Mouse (Mus musculus) spleen, adult 2 months (tissue): Measurements from ENCODE around the gene Gm49673. TPM values are rescaled to one million over a fixed set of nuclear protein-coding genes. Genes with fewer than 3 reads are reported as not detected.
A peak's percentile ranks its signal among the peaks of the same experiment; 100 is the strongest.
"Not testable (repeated sequence)": the region's sequence is repeated elsewhere in the genome, so short reads cannot be mapped to it uniquely, and the experiment has no call there.

Experiments
- DNase-seq, 2 experiments: peaks; one replicate each; pipeline versions ENCODE4 v3.0.0 to v3.0.0-alpha.2; 2012 to 2021; ENCODE audit warnings: low spot score in 2 of 2, low read depth in 1 of 2
- H3K27ac ChIP-seq: fragments of 200-500 bp; 2 replicates; pipeline ENCODE4 v1.5.1; 2012; ENCODE audit warnings: low read length, inconsistent platforms; ENCODE audit not compliant: insufficient read depth
- H3K27me3 ChIP-seq: fragments of 200-500 bp; 2 replicates; pipeline ENCODE4 v1.6.1; 2012; ENCODE audit warnings: mild to moderate bottlenecking, moderate library complexity, low read length, inconsistent platforms; ENCODE audit not compliant: control insufficient read depth, insufficient read depth
- H3K36me3 ChIP-seq: fragments of 200-500 bp; 2 replicates; pipeline ENCODE4 v1.6.1; 2012; ENCODE audit warnings: mild to moderate bottlenecking, low read length, inconsistent platforms; ENCODE audit not compliant: control insufficient read depth, insufficient read depth
- H3K4me1 ChIP-seq: fragments of 200-500 bp; 2 replicates; pipeline ENCODE4 v1.6.1; 2011; ENCODE audit warnings: inconsistent platforms; ENCODE audit not compliant: control insufficient read depth, insufficient read depth, insufficient read length
- H3K4me3 ChIP-seq: fragments of 200-500 bp; 2 replicates; pipeline ENCODE4 v1.5.1; 2011; ENCODE audit warnings: mild to moderate bottlenecking, inconsistent platforms; ENCODE audit not compliant: insufficient read depth, insufficient read length; ENCODE audit errors: extremely low read depth
- WGBS: fragments of 180-500 bp; shearing (Covaris S2); methylation state at CpG from one replicate; pipeline ENCODE4 v1.1.7; 2018; 5-methylcytosine and 5-hydroxymethylcytosine counted together
- polyA plus RNA-seq: library from polyadenylated mRNA; depleted of rRNA; stranded (reverse); fragments of >200 nt; gene quantifications from 2 replicates; pipeline ENCODE4 v1.2.3, GENCODE M21; 2012

The Gm49673 gene
- polyA plus RNA-seq, 1 experiment: 3.0 TPM

GRCm38 (mm10) chr17:8146931-8147330 lies 657 bp downstream of the Gm49673 start:
- 9% methylated on average over 5 of the region's 5 CpGs for whole genome bisulfite sequencing
- not testable (repeated sequence) for H3K27ac ChIP-seq, DNase-seq

GRCm38 (mm10) chr17:8143802-8144673 lies 3.5 kb downstream of the Gm49673 start:
- peak overlapping the region; percentile 29 for H3K27ac ChIP-seq
- WGBS: 38% methylated on average over 13 of the region's 14 CpGs
- DNase-seq: not testable (repeated sequence)

More at GRCm38 (mm10) chr17:8146931-8147330, 657 bp downstream of the Gm49673 start:
- not testable (repeated sequence) for H3K27me3 ChIP-seq, H3K4me1 ChIP-seq, H3K36me3 ChIP-seq
- peak overlapping the region; percentile 29 for H3K4me3 ChIP-seq

DNA sequence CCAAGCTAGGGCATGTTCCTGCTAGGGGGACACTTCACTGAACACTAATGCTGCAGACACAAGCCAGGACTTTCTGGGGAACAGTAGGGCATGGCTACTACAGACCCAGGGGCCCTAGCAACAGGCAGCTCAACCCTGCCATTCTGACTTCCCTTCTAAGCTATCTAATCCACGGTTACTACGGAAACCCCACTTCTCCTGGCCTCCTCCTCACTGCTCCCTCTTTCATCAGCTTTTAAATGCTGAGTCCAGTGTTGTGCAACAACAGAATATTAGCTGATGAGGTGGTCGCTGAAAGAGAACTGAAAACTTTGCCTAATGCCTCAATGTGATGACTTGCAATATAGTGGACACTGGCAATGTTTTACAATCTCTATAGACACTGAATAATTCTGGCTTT lies 7.4 kb downstream of the Gm49673 start:
- H3K27me3 ChIP-seq, H3K27ac ChIP-seq, H3K4me1 ChIP-seq, H3K4me3 ChIP-seq, DNase-seq, H3K36me3 ChIP-seq: not testable (repeated sequence)
- WGBS: 78% methylated on average over 3 of the region's 3 CpGs

More at GRCm38 (mm10) chr17:8143802-8144673, 3.5 kb downstream of the Gm49673 start:
- not testable (repeated sequence) for H3K4me1 ChIP-seq, H3K4me3 ChIP-seq, H3K27me3 ChIP-seq, H3K36me3 ChIP-seq

GRCm38 (mm10) chr17:8138116-8138515 lies 9.5 kb downstream of the Gm49673 start:
- not testable (repeated sequence) for H3K27ac ChIP-seq, H3K36me3 ChIP-seq, H3K27me3 ChIP-seq, H3K4me3 ChIP-seq, DNase-seq, H3K4me1 ChIP-seq
- WGBS: over 99% methylated on average over 5 of the region's 5 CpGs

DNA sequence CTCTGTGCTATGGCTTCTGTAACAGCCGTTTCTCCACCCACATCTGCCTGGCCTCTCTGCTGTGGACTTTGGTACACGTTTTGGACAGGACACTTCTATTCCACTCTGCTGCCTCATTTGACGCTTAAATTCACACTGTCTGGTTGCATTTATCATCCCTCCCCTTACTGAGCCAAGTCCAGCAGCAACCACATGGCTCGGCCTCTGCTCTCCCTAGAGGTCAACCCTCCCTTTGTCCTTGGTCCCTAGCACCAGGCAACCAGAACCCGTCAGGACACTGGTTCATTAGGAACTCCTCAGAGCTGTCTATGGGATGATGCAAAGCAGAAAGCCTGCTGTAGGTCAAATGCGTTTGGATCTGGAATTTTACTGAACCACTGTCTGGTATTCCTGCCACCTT lies 16.7 kb downstream of the Gm49673 start:
- H3K4me3 ChIP-seq, H3K27me3 ChIP-seq, H3K36me3 ChIP-seq, H3K4me1 ChIP-seq, H3K27ac ChIP-seq, DNase-seq: not testable (repeated sequence)
- WGBS: no CpG with 5 or more reads among the region's 6 CpGs

- DNase-seq, H3K4me1 ChIP-seq, H3K27ac ChIP-seq, H3K27me3 ChIP-seq, H3K4me3 ChIP-seq, H3K36me3 ChIP-seq: not testable (repeated sequence)
- 93% methylated on average over 9 of the region's 9 CpGs for WGBS
Observed at GRCm38 (mm10) chr17:8129578-8129977, 18.0 kb downstream of the Gm49673 start.

- not testable (repeated sequence) for H3K36me3 ChIP-seq, H3K4me1 ChIP-seq, H3K27ac ChIP-seq, H3K27me3 ChIP-seq, H3K4me3 ChIP-seq, DNase-seq
- 63% methylated on average over 1 of the region's 7 CpGs for WGBS
Observed at GRCm38 (mm10) chr17:8128326-8128993, 19.1 kb downstream of the Gm49673 start.

DNA sequence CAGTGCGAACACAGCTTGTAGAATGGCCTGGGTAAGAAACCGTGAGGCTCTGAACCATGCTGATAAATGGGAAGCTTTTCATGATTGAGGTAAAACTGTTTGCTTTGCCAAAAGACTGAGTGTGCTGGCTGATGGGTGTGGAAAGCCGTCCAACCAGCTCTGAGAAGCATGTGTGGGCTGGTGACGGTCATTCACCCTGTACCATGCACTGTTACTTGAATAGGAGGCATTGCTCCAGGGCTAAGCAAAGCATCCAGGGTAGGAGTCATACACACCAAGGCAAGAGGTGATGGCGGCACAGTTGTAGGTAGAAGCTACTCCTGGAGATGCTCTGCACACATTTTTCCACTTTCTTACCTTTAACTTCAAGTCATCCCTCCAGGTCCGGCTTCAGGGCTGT lies 23.0 kb downstream of the Gm49673 start:
- H3K4me1 ChIP-seq, H3K36me3 ChIP-seq, DNase-seq, H3K27ac ChIP-seq, H3K27me3 ChIP-seq, H3K4me3 ChIP-seq: not testable (repeated sequence)
- WGBS: 89% methylated on average over 4 of the region's 6 CpGs

DNA sequence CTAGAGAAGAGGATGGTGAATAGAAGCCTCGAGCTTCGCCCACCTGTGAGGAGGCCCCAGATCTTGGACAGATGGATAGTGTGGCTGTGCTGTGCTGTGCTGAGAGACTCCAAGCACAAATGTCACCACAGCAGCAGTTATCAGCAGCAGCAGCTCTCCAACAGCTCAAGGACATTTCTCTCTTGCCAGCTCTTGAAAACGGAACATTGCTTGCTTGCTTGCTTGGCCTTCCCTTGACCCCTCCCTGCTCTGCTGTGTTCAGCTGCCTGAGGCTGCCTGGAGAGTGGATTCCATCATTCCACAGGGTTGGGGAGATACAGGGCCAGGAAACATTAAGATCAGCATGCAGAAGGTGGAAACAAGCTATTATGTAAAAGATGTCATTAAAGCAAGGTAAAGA lies 24.6 kb downstream of the Gm49673 start:
- not testable (repeated sequence) for H3K27me3 ChIP-seq, DNase-seq
- no CpG with 5 or more reads among the region's 3 CpGs for WGBS

DNA sequence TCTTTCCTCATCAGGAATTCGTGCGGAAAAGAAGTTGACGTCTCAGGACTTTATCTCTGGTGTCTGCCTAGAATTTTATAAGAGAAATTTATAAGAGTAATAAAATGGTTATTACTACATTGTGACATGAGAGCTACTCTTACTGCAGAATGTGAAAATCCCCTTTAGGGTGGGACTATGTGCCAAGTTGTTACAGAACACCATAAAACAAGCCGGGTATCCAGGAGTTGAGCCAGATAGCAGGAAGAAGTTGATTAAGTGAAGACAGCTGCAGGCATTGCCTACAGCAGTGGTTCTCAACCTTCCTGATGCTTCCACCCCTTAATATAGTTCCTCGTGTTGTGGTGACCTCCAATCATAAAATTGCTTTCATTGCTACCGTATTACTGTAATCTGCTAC lies 30.7 kb downstream of the Gm49673 start:
- not testable (repeated sequence) for DNase-seq, H3K4me3 ChIP-seq, H3K27ac ChIP-seq, H3K27me3 ChIP-seq, H3K36me3 ChIP-seq, H3K4me1 ChIP-seq
- no CpG with 5 or more reads among the region's 6 CpGs for WGBS

More for the DNA sequence above, 24.6 kb downstream of the Gm49673 start:
- H3K36me3 ChIP-seq, H3K27ac ChIP-seq, H3K4me3 ChIP-seq, H3K4me1 ChIP-seq: not testable (repeated sequence)
